Mouse (Mus musculus) stomach, postnatal 0 days (tissue): ENCODE measurements around the gene Gm973.

ENCODE experiments used
- CTCF ChIP-seq: IDR thresholded peaks from 2 replicates; pipeline ENCODE4 v1.5.1; 2016; ENCODE audit warnings: antibody characterized with exemption, low read depth, mild to moderate bottlenecking, moderate library complexity
- EP300 ChIP-seq: optimal IDR thresholded peaks from 2 replicates; pipeline ENCODE3; 2016; ENCODE audit warnings: antibody characterized with exemption

DNA sequence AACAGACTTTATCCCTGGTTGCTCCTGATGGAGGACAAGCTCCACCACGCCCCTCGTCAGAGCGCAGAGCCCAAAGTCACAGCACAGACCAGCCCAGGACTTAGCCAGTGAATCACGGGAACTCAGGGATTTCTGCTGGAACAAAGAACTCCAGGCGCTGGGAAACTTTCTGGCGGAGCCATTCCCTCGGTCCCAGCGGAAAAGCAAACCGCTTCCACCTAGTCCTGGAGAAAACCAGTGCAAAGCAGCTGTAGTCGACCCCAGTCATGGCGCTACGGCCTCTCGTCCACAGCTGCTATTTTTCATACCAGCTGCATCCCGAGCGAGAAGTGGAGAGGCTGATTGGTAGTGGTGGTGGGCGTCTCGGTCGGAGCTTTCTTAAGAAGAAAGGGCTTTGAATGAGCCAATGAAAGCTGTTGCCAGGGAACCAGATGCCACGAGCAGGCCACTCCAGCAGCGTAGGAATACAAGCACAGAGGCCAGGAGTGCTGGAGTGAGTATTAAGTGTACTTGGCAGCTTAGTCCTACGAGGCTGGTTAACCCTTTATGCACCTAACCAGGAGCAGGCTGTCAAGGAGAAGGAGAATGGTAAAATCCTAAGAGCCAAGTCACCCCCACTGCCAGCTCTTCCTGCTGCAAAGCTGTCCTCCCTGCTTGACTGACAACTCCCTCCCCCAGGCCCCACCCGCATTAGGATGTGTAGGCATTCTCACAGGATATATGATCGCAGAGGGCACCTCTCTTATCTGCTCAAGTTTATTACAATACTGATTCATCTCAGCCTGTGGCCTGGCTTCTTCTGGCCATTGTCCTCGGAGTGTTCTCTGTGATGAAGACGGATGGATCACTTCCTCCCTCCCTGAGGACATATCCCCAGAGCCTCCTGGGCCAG is at the start of gene Gm973:
- TF ChIP-seq CTCF (no peak), EP300 (no peak)
